Mouse (Mus musculus): ENCODE measurements around the gene Rnf114. TPM values are rescaled to one million over a fixed set of nuclear protein-coding genes. Genes with fewer than 3 reads are reported as not detected.

Rnf114 gene
- total and polyA plus RNA-seq, 3 experiments, result 40.8 to 50.4 (median 45.6) TPM

DNA sequence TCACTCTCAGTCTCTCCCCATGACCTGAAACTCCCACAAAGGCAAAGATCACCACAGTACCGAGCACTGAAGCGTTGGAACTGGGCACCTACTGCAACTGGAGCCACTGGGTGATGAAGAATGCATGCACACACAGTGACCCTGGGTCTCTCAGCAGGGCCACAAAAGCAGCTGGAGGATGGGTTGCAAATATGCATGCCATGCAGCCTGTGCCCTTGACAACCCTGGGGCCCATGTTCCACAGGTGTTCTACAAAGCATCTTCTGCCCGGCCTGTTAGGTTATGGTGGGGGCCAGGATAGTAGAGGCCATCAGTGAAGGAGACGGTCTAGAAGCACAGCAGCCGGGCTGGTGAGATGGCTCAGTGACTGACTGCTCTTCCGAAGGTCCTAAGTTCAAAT is 4.9 kb upstream of the Rnf114 start:
- DNase-seq (ENCODE audit: extremely low read depth), result no peak
- Histone ChIP-seq H3K27me3 (replicated peaks) (no peaks in the 10 kb centered on the region), H3K9me3 (replicated peaks; ENCODE audit: low read length) (no peaks in the 10 kb centered on the region), H3K9ac (ENCODE audit: insufficient read depth, low read depth) (no peak overlapping the region), H3K4me1 (ENCODE audit: control insufficient read depth in 1 of 2, insufficient read depth in 2 of 2) (peaks cover 18 to 61% of the 10 kb centered on the region in 2 experiments), H3K4me2 (ENCODE audit: insufficient read depth, low read depth, poor library complexity, severe bottlenecking) (no peak overlapping the region), H3K79me2 (replicated peaks; ENCODE audit: control insufficient read depth, extremely low read depth, insufficient read depth, poor library complexity, severe bottlenecking) (peaks cover 77% of the 10 kb centered on the region), H3K36me3 (replicated peaks in 1 of 2; ENCODE audit: control insufficient read depth in 1 of 2, insufficient read depth in 1 of 2, low read length in 1 of 2) (peaks cover 55 to 66% of the 10 kb centered on the region in 2 experiments), H3K27ac (ENCODE audit: insufficient read depth, low read depth) (no peak overlapping the region), H3K4me3 (replicated peaks in 1 of 3; ENCODE audit: low read depth in 2 of 3, low read length in 2 of 3, poor library complexity in 1 of 3) (no peak overlapping the region)
- TF ChIP-seq CTCF (conservative IDR thresholded peaks at IDR 0.05 in 1 of 2, IDR thresholded peaks at IDR 0.05 in 1 of 2; ENCODE audit: low read depth in 2 of 2, low read length in 2 of 2), result no peak
- TF ChIP-seq RCOR1 (conservative IDR thresholded peaks at IDR 0.05; ENCODE audit: low read depth, low read length), result no peak
- no peak for TF ChIP-seq JUN (IDR thresholded peaks at IDR 0.05; ENCODE audit: insufficient read depth, low read depth, low read length)
- no peak for TF ChIP-seq RAD21 (IDR thresholded peaks at IDR 0.05; ENCODE audit: low read depth, low read length)
- no peak for TF ChIP-seq ZNF384 (IDR thresholded peaks at IDR 0.05; ENCODE audit: low read depth, low read length)
- no peak for TF ChIP-seq POLR2AphosphoS2 (IDR thresholded peaks at IDR 0.05; ENCODE audit: low read depth, low read length)
- TF ChIP-seq GABPA (IDR thresholded peaks at IDR 0.05; ENCODE audit: insufficient replicate concordance, low read depth, low read length), result no peak
- no peak for TF ChIP-seq ZKSCAN1 (IDR thresholded peaks at IDR 0.05; ENCODE audit: borderline replicate concordance, low read depth, low read length)
- dilution Hi-C loops (cut with MboI; ENCODE audit: extremely low pct_ligation_motif_present, extremely low pct_unique_long_range_greater_than_20kb, low sequenced_read_pairs), result no loop called here
- in situ Hi-C loops (cut with MboI; ENCODE audit: low pct_ligation_motif_present, low pct_unique_long_range_greater_than_20kb, low sequenced_read_pairs), result loop anchor here (10.0 kb wide), 1 partner anchor 423 kb away; the partner anchor contains the start of gene Znfx1

DNA sequence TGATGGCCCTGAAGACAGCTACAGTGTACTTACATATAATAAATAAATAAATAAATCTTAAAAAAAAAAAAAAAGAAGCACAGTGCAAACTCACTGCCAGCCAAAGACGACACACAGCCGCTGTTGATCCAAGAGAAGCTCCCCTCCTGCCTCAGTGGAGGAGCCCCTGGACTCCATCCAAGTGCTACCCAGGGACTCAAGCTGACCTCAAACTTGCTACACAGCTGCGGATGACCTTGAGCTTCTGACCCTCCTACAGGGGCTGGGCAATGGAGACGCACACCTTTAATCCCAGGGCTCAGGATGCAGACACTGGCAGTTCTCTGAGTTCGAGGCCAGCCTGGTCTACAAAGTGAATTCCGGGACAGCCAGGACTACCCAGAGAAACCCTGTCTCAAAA is 4.5 kb upstream of the Rnf114 start:
- no peaks in the 10 kb centered on the region for H3K9me3 ChIP-seq (replicated peaks; ENCODE audit: low read length)
- peaks cover 78% of the 10 kb centered on the region for H3K79me2 ChIP-seq (replicated peaks; ENCODE audit: control insufficient read depth, extremely low read depth, insufficient read depth, poor library complexity, severe bottlenecking)
- peaks cover 51 to 62% of the 10 kb centered on the region in 2 experiments for H3K36me3 ChIP-seq (replicated peaks in 1 of 2; ENCODE audit: control insufficient read depth in 1 of 2, insufficient read depth in 1 of 2, low read length in 1 of 2)

GRCm38 (mm10) chr2:167490813-167491525 is 1.5 kb upstream of the Rnf114 start:
- no peaks in the 10 kb centered on the region for H3K27me3 ChIP-seq (replicated peaks)
- dilution Hi-C loops (cut with MboI; ENCODE audit: extremely low pct_ligation_motif_present, extremely low pct_unique_long_range_greater_than_20kb, low sequenced_read_pairs), result no loop called here
- H3K9ac ChIP-seq (ENCODE audit: insufficient read depth, low read depth), result peak overlapping the region; percentile 93; the same call in 1 of the 2 replicates
- DNase-seq (ENCODE audit: extremely low read depth), result no peak
- TF ChIP-seq SIN3A (IDR thresholded peaks at IDR 0.05; ENCODE audit: low read length) (no peak), SMC3 (IDR thresholded peaks at IDR 0.05; ENCODE audit: low read depth, low read length) (no peak), MYC (IDR thresholded peaks at IDR 0.05; ENCODE audit: low read depth, low read length) (no peak), USF2 (conservative IDR thresholded peaks at IDR 0.05; ENCODE audit: low read depth, low read length) (no peak), MXI1 (IDR thresholded peaks at IDR 0.05; ENCODE audit: low read depth, low read length) (no peak), MEF2A (IDR thresholded peaks at IDR 0.05; ENCODE audit: borderline replicate concordance, low read depth, low read length) (no peak), UBTF (IDR thresholded peaks at IDR 0.05; ENCODE audit: low read depth, low read length) (no peak), EP300 (IDR thresholded peaks at IDR 0.05; ENCODE audit: low read length) (no peak), POLR2AphosphoS2 (IDR thresholded peaks at IDR 0.05; ENCODE audit: low read depth, low read length) (no peak)
- peak overlapping the region; percentile 93 to 95 (median 95) for H3K4me3 ChIP-seq (replicated peaks in 1 of 3; ENCODE audit: low read depth in 2 of 3, low read length in 2 of 3, poor library complexity in 1 of 3)
- in situ Hi-C loops (cut with MboI; ENCODE audit: low pct_ligation_motif_present, low pct_unique_long_range_greater_than_20kb, low sequenced_read_pairs), result no loop called here
- peak overlapping the region; percentile 74; the same call in 1 of the 2 replicates for H3K4me2 ChIP-seq (ENCODE audit: insufficient read depth, low read depth, poor library complexity, severe bottlenecking)
- peaks cover 13 to 64% of the 10 kb centered on the region in 2 experiments for H3K4me1 ChIP-seq (ENCODE audit: control insufficient read depth in 1 of 2, insufficient read depth in 2 of 2)
- peaks cover 21 to 42% of the 10 kb centered on the region in 2 experiments for H3K36me3 ChIP-seq (replicated peaks in 1 of 2; ENCODE audit: control insufficient read depth in 1 of 2, insufficient read depth in 1 of 2, low read length in 1 of 2)
- peaks cover 66% of the 10 kb centered on the region for H3K79me2 ChIP-seq (replicated peaks; ENCODE audit: control insufficient read depth, extremely low read depth, insufficient read depth, poor library complexity, severe bottlenecking)
- H3K27ac ChIP-seq (ENCODE audit: insufficient read depth, low read depth), result no peak overlapping the region
- H3K9me3 ChIP-seq (replicated peaks; ENCODE audit: low read length), result no peaks in the 10 kb centered on the region

More for the DNA sequence above, 4.5 kb upstream of the Rnf114 start:
- TF ChIP-seq RCOR1 (conservative IDR thresholded peaks at IDR 0.05; ENCODE audit: low read depth, low read length) (no peak), JUN (IDR thresholded peaks at IDR 0.05; ENCODE audit: insufficient read depth, low read depth, low read length) (no peak), E2F4 (IDR thresholded peaks at IDR 0.05; ENCODE audit: insufficient replicate concordance, low read depth, low read length) (no peak), ZMIZ1 (IDR thresholded peaks at IDR 0.05; ENCODE audit: low read depth, low read length) (no peak)
- H3K4me1 ChIP-seq (ENCODE audit: control insufficient read depth in 1 of 2, insufficient read depth in 2 of 2), result peaks cover 18 to 61% of the 10 kb centered on the region in 2 experiments
- in situ Hi-C loops (cut with MboI; ENCODE audit: low pct_ligation_motif_present, low pct_unique_long_range_greater_than_20kb, low sequenced_read_pairs), result loop anchor here (10.0 kb wide), 1 partner anchor 423 kb away; the partner anchor contains the start of gene Znfx1
- no peak overlapping the region for H3K4me2 ChIP-seq (ENCODE audit: insufficient read depth, low read depth, poor library complexity, severe bottlenecking)
- dilution Hi-C loops (cut with MboI; ENCODE audit: extremely low pct_ligation_motif_present, extremely low pct_unique_long_range_greater_than_20kb, low sequenced_read_pairs), result no loop called here
- H3K4me3 ChIP-seq (replicated peaks in 1 of 3; ENCODE audit: low read depth in 2 of 3, low read length in 2 of 3, poor library complexity in 1 of 3), result no peak overlapping the region
- DNase-seq (ENCODE audit: extremely low read depth), result no peak
- H3K27me3 ChIP-seq (replicated peaks), result no peaks in the 10 kb centered on the region
- no peak overlapping the region for H3K9ac ChIP-seq (ENCODE audit: insufficient read depth, low read depth)
- H3K27ac ChIP-seq (ENCODE audit: insufficient read depth, low read depth), result no peak overlapping the region
